Mouse (Mus musculus) cerebellum, adult 2 months (tissue): Measurements from ENCODE around the gene Tph1.

ENCODE experiments used
- CTCF ChIP-seq: fragments of 200-500 bp; IDR thresholded peaks from 2 replicates; pipeline ENCODE4 v1.5.1; 2011; ENCODE audit warnings: low read depth, mild to moderate bottlenecking, control low read depth, low read length, moderate library complexity, borderline replicate concordance; ENCODE audit not compliant: insufficient read depth
- POLR2A ChIP-seq: fragments of 200-500 bp; IDR thresholded peaks from 2 replicates; pipeline ENCODE4 v1.6.1; 2011; ENCODE audit warnings: low read length, control low read depth, borderline replicate concordance; ENCODE audit not compliant: insufficient read depth

DNA sequence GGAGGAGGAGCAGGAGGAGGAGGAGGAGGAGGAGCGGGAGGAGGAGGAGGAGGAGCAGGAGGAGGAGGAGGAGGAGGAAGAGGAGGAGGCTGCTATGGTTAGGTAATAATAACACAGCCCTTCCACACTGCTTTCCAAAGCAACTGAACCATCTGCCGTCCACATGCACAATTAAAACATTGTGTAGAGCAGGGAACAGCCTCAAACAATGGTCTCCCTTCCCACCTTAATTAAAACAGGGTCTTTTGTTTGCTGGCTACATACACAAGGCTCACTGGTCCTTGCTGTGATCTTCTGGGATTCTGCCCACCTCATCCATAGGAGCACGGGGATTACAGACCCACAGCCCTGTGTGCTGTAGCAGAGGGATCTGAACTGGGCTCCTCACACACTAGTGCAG lies 48.4 kb downstream of the Tph1 start:
- TF ChIP-seq CTCF, result no peak
- TF ChIP-seq POLR2A, result no peak
